Comparison of ENCODE assay signal across 9 mouse cellular contexts in the genomic region with DNA sequence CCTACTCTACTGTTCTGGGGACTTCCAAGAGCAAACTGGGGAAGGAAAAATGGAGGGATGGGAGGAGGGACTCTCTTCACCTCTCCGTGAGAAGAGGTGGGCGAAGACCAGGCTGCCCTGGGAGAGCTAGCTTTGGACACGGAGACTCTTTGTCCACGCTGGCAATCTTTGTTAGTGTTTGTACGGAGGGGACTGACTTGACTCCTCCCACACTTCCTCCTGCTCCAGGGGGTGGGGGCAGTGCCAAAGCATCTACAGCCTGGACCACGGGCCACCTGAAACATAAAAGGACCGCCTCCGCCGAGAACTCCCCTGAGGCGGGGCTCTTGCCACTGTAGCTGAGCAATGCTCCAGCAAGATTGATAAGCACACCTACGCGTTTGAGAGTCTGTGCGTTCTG. TPM values are rescaled to one million over a fixed set of nuclear protein-coding genes. Genes with fewer than 3 reads are reported as not detected.
DNase-seq lines count a peak whose midpoint lies in the region; ATAC-seq and TF ChIP-seq lines count a peak whose summit lies in the region.
"Had no signal": no experiment of that assay in that cellular context is flagged by ENCODE, and none has a peak within 500 bp of the region (broad histone marks: within the 10 kb centered on the region; RNA-seq: fewer than 3 reads in every experiment).

No protein-coding gene starts in this region.

- peak overlapping the region; percentile 37 for H3K4me3 ChIP-seq in heart, embryonic 13.5 days
- H3K4me3 ChIP-seq in CH12.LX (replicated peaks in 1 of 3; ENCODE audit: low read depth in 2 of 3, low read length in 2 of 3, poor library complexity in 1 of 3), result no peak overlapping the region
- peak overlapping the region; percentile 9; the same call in 1 of the 2 replicates for H3K4me3 ChIP-seq in forebrain, embryonic 16.5 days (replicated peaks; ENCODE audit: low read length)
- H3K4me3 ChIP-seq in liver, embryonic 13.5 days (replicated peaks), result no peak overlapping the region

- TF ChIP-seq POLR2A in CH12.LX (IDR thresholded peaks at IDR 0.05; ENCODE audit: low read depth, low read length), result no peak

- ATAC-seq in heart, embryonic 13.5 days (ENCODE audit: extremely low read depth, insufficient number of reproducible peaks, low FRiP score, low TSS enrichment), result no peak
- ATAC-seq in forebrain, embryonic 16.5 days, result no peak
- ATAC-seq in liver, embryonic 13.5 days (ENCODE audit: low read depth), result no peak

- H3K4me1 ChIP-seq in heart, embryonic 13.5 days, result peaks cover 16% of the 10 kb centered on the region
- H3K4me1 ChIP-seq in CH12.LX (ENCODE audit: control insufficient read depth in 1 of 2, insufficient read depth in 2 of 2), result peaks cover 6 to 9% of the 10 kb centered on the region in 2 experiments; a peak in 3 of 4 replicates
- H3K4me1 ChIP-seq in forebrain, embryonic 16.5 days (replicated peaks; ENCODE audit: control insufficient read depth, insufficient read depth, low read length), result peaks cover 4% of the 10 kb centered on the region; the same call in 1 of the 2 replicates
- H3K4me1 ChIP-seq in liver, embryonic 13.5 days (replicated peaks), result no peaks in the 10 kb centered on the region

- H3K27me3 ChIP-seq in heart, embryonic 13.5 days (replicated peaks), result no peaks in the 10 kb centered on the region
- no peaks in the 10 kb centered on the region for H3K27me3 ChIP-seq in CH12.LX (replicated peaks)
- no peaks in the 10 kb centered on the region for H3K27me3 ChIP-seq in forebrain, embryonic 16.5 days (replicated peaks; ENCODE audit: control insufficient read depth, insufficient read depth, low read length)
- H3K27me3 ChIP-seq in liver, embryonic 13.5 days, result peaks cover 20% of the 10 kb centered on the region

- no peak for TF ChIP-seq EP300 in CH12.LX (IDR thresholded peaks at IDR 0.05; ENCODE audit: low read length)

- H3K4me2 ChIP-seq in heart, embryonic 13.5 days, result peak overlapping the region; percentile 68
- peak overlapping the region; percentile 16 for H3K4me2 ChIP-seq in CH12.LX (ENCODE audit: insufficient read depth, low read depth, poor library complexity, severe bottlenecking)
- H3K4me2 ChIP-seq in forebrain, embryonic 16.5 days (ENCODE audit: low read length), result peak overlapping the region; percentile 39
- H3K4me2 ChIP-seq in liver, embryonic 13.5 days, result peak overlapping the region; percentile 15

- in situ Hi-C loops in CH12.LX (cut with MboI; ENCODE audit: low pct_ligation_motif_present, low pct_unique_long_range_greater_than_20kb, low sequenced_read_pairs), result no loop called here

- dilution Hi-C loops in CH12.LX (cut with MboI; ENCODE audit: extremely low pct_ligation_motif_present, extremely low pct_unique_long_range_greater_than_20kb, low sequenced_read_pairs), result no loop called here

- no peak for DNase-seq in heart, postnatal 4 days
- DNase-seq in CH12.LX (ENCODE audit: extremely low read depth) (no peak), adipocyte (ENCODE audit: low spot score) (no peak)
- no peak for DNase-seq in liver, embryonic 13.5 days
- DNase-seq in left cerebral cortex, adult 8-10 months (ENCODE audit: low spot score in 2 of 2), result no peak
- DNase-seq in cerebellum, adult 11 months, result no peak
- DNase-seq: right cerebral cortex, adult 18-20 months had no signal

- no peak for TF ChIP-seq RAD21 in CH12.LX (IDR thresholded peaks at IDR 0.05; ENCODE audit: low read depth, low read length)

- no peaks in the 10 kb centered on the region for H3K9me3 ChIP-seq in heart, embryonic 13.5 days
- no peaks in the 10 kb centered on the region for H3K9me3 ChIP-seq in CH12.LX (replicated peaks; ENCODE audit: low read length)
- H3K9me3 ChIP-seq in forebrain, embryonic 16.5 days (ENCODE audit: control insufficient read depth, low read length), result no peaks in the 10 kb centered on the region
- no peaks in the 10 kb centered on the region for H3K9me3 ChIP-seq in liver, embryonic 13.5 days (replicated peaks)

- TF ChIP-seq CTCF in CH12.LX (conservative IDR thresholded peaks at IDR 0.05 in 1 of 2, IDR thresholded peaks at IDR 0.05 in 1 of 2; ENCODE audit: low read depth in 2 of 2, low read length in 2 of 2), result no peak

- no peaks in the 10 kb centered on the region for H3K36me3 ChIP-seq in heart, embryonic 13.5 days
- H3K36me3 ChIP-seq in CH12.LX (replicated peaks in 1 of 2; ENCODE audit: control insufficient read depth in 1 of 2, insufficient read depth in 1 of 2, low read length in 1 of 2), result no peaks in the 10 kb centered on the region
- H3K36me3 ChIP-seq in forebrain, embryonic 16.5 days (ENCODE audit: control insufficient read depth, insufficient read depth), result no peaks in the 10 kb centered on the region
- H3K36me3 ChIP-seq in liver, embryonic 13.5 days, result no peaks in the 10 kb centered on the region

- H3K79me2 ChIP-seq in CH12.LX (replicated peaks; ENCODE audit: control insufficient read depth, extremely low read depth, insufficient read depth, poor library complexity, severe bottlenecking), result no peaks in the 10 kb centered on the region

- 9% methylated on average over 13 of the region's 13 CpGs for WGBS in heart, embryonic 13.5 days
- 10% methylated on average over 13 of the region's 13 CpGs for WGBS in forebrain, embryonic 16.5 days
- WGBS in liver, embryonic 13.5 days (ENCODE audit: insufficient replicate concordance), result 7% methylated on average over 13 of the region's 13 CpGs

- H3K9ac ChIP-seq in heart, embryonic 13.5 days, result peak overlapping the region; percentile 62
- no peak overlapping the region for H3K9ac ChIP-seq in CH12.LX (ENCODE audit: insufficient read depth, low read depth)
- no peak overlapping the region for H3K9ac ChIP-seq in forebrain, embryonic 16.5 days (replicated peaks; ENCODE audit: low read depth, low read length)
- H3K9ac ChIP-seq in liver, embryonic 13.5 days, result no peak overlapping the region

- no peak overlapping the region for H3K27ac ChIP-seq in heart, embryonic 13.5 days (replicated peaks)
- no peak overlapping the region for H3K27ac ChIP-seq in CH12.LX (ENCODE audit: insufficient read depth, low read depth)
- H3K27ac ChIP-seq in forebrain, embryonic 16.5 days (ENCODE audit: low read length), result no peak overlapping the region
- H3K27ac ChIP-seq in liver, embryonic 13.5 days, result no peak overlapping the region

TF ChIP-seq in CH12.LX, 34 proteins besides CTCF, POLR2A, EP300 and RAD21:
- TF ChIP-seq ZKSCAN1 (IDR thresholded peaks at IDR 0.05; ENCODE audit: borderline replicate concordance, low read depth, low read length) (no peak), ETS1 (conservative IDR thresholded peaks at IDR 0.05; ENCODE audit: low read depth, low read length) (no peak), ZC3H11A (IDR thresholded peaks at IDR 0.05; ENCODE audit: low read depth, low read length) (no peak), MXI1 (IDR thresholded peaks at IDR 0.05; ENCODE audit: low read depth, low read length) (no peak), NRF1 (IDR thresholded peaks at IDR 0.05; ENCODE audit: low read depth, low read length) (no peak), GABPA (IDR thresholded peaks at IDR 0.05; ENCODE audit: insufficient replicate concordance, low read depth, low read length) (no peak), POLR2AphosphoS2 (IDR thresholded peaks at IDR 0.05; ENCODE audit: low read depth, low read length) (no peak), BHLHE40 (IDR thresholded peaks at IDR 0.05; ENCODE audit: low read depth, low read length) (no peak), ZMIZ1 (IDR thresholded peaks at IDR 0.05; ENCODE audit: low read depth, low read length) (no peak), NELFE (IDR thresholded peaks at IDR 0.05; ENCODE audit: low read depth, low read length) (no peak), USF1 (IDR thresholded peaks at IDR 0.05; ENCODE audit: low read depth, low read length) (no peak), CHD2 (IDR thresholded peaks at IDR 0.05; ENCODE audit: low read length) (no peak), MAX (IDR thresholded peaks at IDR 0.05; ENCODE audit: low read length) (no peak)

RNA-seq across cellular contexts. Expression of a gene that starts 8.9 kb away (rescaled TPM):
- polyA plus RNA-seq in heart, embryonic 13.5 days (2015; fragmentation: Nextera tagmentation; extraction: Ambion mirVana), result 2.4 TPM in 2 replicates
- 1 to 10 TPM; 2.2 to 2.6 TPM for total RNA-seq in heart, postnatal 4 days (2021)
- total RNA-seq in CH12.LX (2012; rRNA removed) (not detected in 2 replicates), CH12.LX (2014; rRNA removed) (not detected in 2 replicates)
- not detected in 2 replicates for polyA plus RNA-seq in CH12.LX (2012; ENCODE audit: insufficient read length, low read depth)
- 0.27 and 0.47 TPM in 2 replicates for polyA plus RNA-seq in forebrain, embryonic 16.5 days (2015; fragmentation: Nextera tagmentation; extraction: Ambion mirVana)
- polyA plus RNA-seq in liver, embryonic 13.5 days (2015; fragmentation: Nextera tagmentation; extraction: Ambion mirVana), result 0.32 and 0.53 TPM in 2 replicates
- total RNA-seq in left cerebral cortex, adult 8-10 months (2022), result 1 to 10 TPM; 2.9 to 4.3 (median 3.2) TPM

RNA-seq across cellular contexts. Expression of a gene that starts 44.3 kb away (rescaled TPM):
- polyA plus RNA-seq in heart, embryonic 13.5 days (2015; fragmentation: Nextera tagmentation; extraction: Ambion mirVana), result 10.7 and 12.1 TPM in 2 replicates
- 10 to 100 TPM; 23.4 to 24.7 TPM for total RNA-seq in heart, postnatal 4 days (2021)
- 0.21 TPM in 1 of 2 replicates, not detected in the other for total RNA-seq in CH12.LX (2012; rRNA removed)
- total RNA-seq in CH12.LX (2014; rRNA removed), result not detected in 2 replicates
- polyA plus RNA-seq in CH12.LX (2012; ENCODE audit: insufficient read length, low read depth), result not detected in 2 replicates
- polyA plus RNA-seq in forebrain, embryonic 16.5 days (2015; fragmentation: Nextera tagmentation; extraction: Ambion mirVana), result 0.48 and 0.71 TPM in 2 replicates
- 0.08 TPM in 1 of 2 replicates, not detected in the other for polyA plus RNA-seq in liver, embryonic 13.5 days (2015; fragmentation: Nextera tagmentation; extraction: Ambion mirVana)
- 10 to 100 TPM; 10.8 to 17.4 (median 14.8) TPM for total RNA-seq in left cerebral cortex, adult 8-10 months (2022)

Comparison
In these comparisons a context has a peak if more than half of its experiments do, and no peak if none do; other contexts are left out.
1. H3K4me2 ChIP-seq: peak in every context shown above with its lines; median percentile 68 in heart, embryonic 13.5 days; 39 in forebrain, embryonic 16.5 days; 16 in CH12.LX; 15 in liver, embryonic 13.5 days.
2. H3K4me3 ChIP-seq: peak in heart, embryonic 13.5 days (single experiment) and forebrain, embryonic 16.5 days (single experiment); none in CH12.LX (0 of 3) and liver, embryonic 13.5 days (single experiment).